Mouse (Mus musculus): ENCODE data around the gene Mettl3. TPM values are rescaled to one million over a fixed set of nuclear protein-coding genes. Genes with fewer than 3 reads are reported as not detected.

The Mettl3 gene
- polyA plus RNA-seq, 1 experiment = 36.2 TPM

GRCm38 (mm10) chr14:52295558-52296264, 9.2 kb downstream of the Mettl3 start:
- no peak for DNase-seq (ENCODE audit: extremely low spot score in 1 of 2, low spot score in 1 of 2)

- DNase-seq (ENCODE audit: extremely low spot score in 1 of 2, low spot score in 1 of 2) = no peak
These were observed 20.7 kb downstream of the Mettl3 start for GRCm38 (mm10) chr14:52284191-52284590.

- no peak for DNase-seq (ENCODE audit: extremely low spot score in 1 of 2, low spot score in 1 of 2)
These were observed 21.3 kb downstream of the Mettl3 start for GRCm38 (mm10) chr14:52283629-52284028.

- no peak for DNase-seq (ENCODE audit: extremely low spot score in 1 of 2, low spot score in 1 of 2)
These were observed 25.2 kb downstream of the Mettl3 start for GRCm38 (mm10) chr14:52279747-52280120.

- peak; percentile 97 to 100 for DNase-seq (ENCODE audit: extremely low spot score in 1 of 2, low spot score in 1 of 2)
These were observed 25.8 kb downstream of the Mettl3 start, which contains the start of the genes Tox4 and Rab2b for GRCm38 (mm10) chr14:52278932-52279746. Gene Tox4 (plus strand): TSS chr14:52279146. Gene Rab2b (minus strand): TSS chr14:52279545.

GRCm38 (mm10) chr14:52277210-52277609, 27.7 kb downstream of the Mettl3 start:
- no peak for DNase-seq (ENCODE audit: extremely low spot score in 1 of 2, low spot score in 1 of 2)

GRCm38 (mm10) chr14:52272781-52273180, 32.1 kb downstream of the Mettl3 start:
- DNase-seq (ENCODE audit: extremely low spot score in 1 of 2, low spot score in 1 of 2) = no peak

GRCm38 (mm10) chr14:52257484-52258213, 47.3 kb downstream of the Mettl3 start, which contains the start of gene Chd8:
Gene Chd8 (minus strand): TSS chr14:52257780.
- DNase-seq (ENCODE audit: extremely low spot score in 1 of 2, low spot score in 1 of 2) = peak; percentile 96 to 97

GRCm38 (mm10) chr14:52256311-52257175, 48.4 kb downstream of the Mettl3 start:
- DNase-seq (ENCODE audit: extremely low spot score in 1 of 2, low spot score in 1 of 2) = peak in 1 of 2 experiments; percentile 43

GRCm38 (mm10) chr14:52246129-52246528, 58.8 kb downstream of the Mettl3 start:
- DNase-seq (ENCODE audit: extremely low spot score in 1 of 2, low spot score in 1 of 2) = no peak

Other genes starting within 250 kb of the Mettl3 start
- gene Hnrnpc, start 201.1 kb downstream of the Mettl3 start, polyA plus RNA-seq (2012; rRNA removed) = 260 and 273 TPM in 2 replicates
- gene Rpgrip1, start 194.4 kb downstream of the Mettl3 start, polyA plus RNA-seq (2012; rRNA removed) = 1.4 and 2.0 TPM in 2 replicates
- gene Supt16, start 107.7 kb downstream of the Mettl3 start, polyA plus RNA-seq (2012; rRNA removed) = 33.0 and 33.4 TPM in 2 replicates
- 60.2 and 62.5 TPM in 2 replicates for gene Chd8, start 47.3 kb downstream of the Mettl3 start, polyA plus RNA-seq (2012; rRNA removed)
- gene Tox4, start 26.0 kb downstream of the Mettl3 start, polyA plus RNA-seq (2012; rRNA removed) = 33.3 and 39.7 TPM in 2 replicates
- gene Rab2b, start 25.6 kb downstream of the Mettl3 start, polyA plus RNA-seq (2012; rRNA removed) = 48.0 and 50.4 TPM in 2 replicates
- gene Sall2, start 23.6 kb upstream of the Mettl3 start, polyA plus RNA-seq (2012; rRNA removed) = 38.1 and 39.0 TPM in 2 replicates
- gene Olfr1513, start 51.3 kb upstream of the Mettl3 start, polyA plus RNA-seq (2012; rRNA removed) = 0.08 TPM in 1 of 2 replicates, not detected in the other
- not detected in 2 replicates for gene Olfr1512, start 74.0 kb upstream of the Mettl3 start, polyA plus RNA-seq (2012; rRNA removed)
- 0.11 TPM in 1 of 2 replicates, not detected in the other for gene Olfr1511, start 92.3 kb upstream of the Mettl3 start, polyA plus RNA-seq (2012; rRNA removed)
- gene Olfr1510, start 109.2 kb upstream of the Mettl3 start, polyA plus RNA-seq (2012; rRNA removed) = not detected in 2 replicates
- not detected in 2 replicates for gene Olfr1509, start 137.9 kb upstream of the Mettl3 start, polyA plus RNA-seq (2012; rRNA removed)
- gene Olfr1508, start 162.4 kb upstream of the Mettl3 start, polyA plus RNA-seq (2012; rRNA removed) = 0.02 TPM in 1 of 2 replicates, not detected in the other
- gene Olfr1507, start 190.6 kb upstream of the Mettl3 start, polyA plus RNA-seq (2012; rRNA removed) = 0.36 TPM in 1 of 2 replicates, not detected in the other